Mouse (Mus musculus) heart, postnatal 4 days (tissue): ENCODE data around the gene Agl. TPM values are rescaled to one million over a fixed set of nuclear protein-coding genes. Genes with fewer than 3 reads are reported as not detected.

Source experiments
- DNase-seq: peaks from one replicate; pipeline ENCODE4 v3.0.0; 2021
- total RNA-seq, 2 experiments: library from RNA; stranded (reverse); gene quantifications; 2 replicates each; pipeline ENCODE4 v1.2.3; 2021

The Agl gene
- 100 to 1,000 TPM; 134 to 148 TPM for total RNA-seq

GRCm38 (mm10) chr3:116807811-116808506 is at the start of gene Agl:
TSS of gene Agl (minus strand) at chr3:116808166.
- DNase-seq: peak; percentile 98

GRCm38 (mm10) chr3:116857611-116858010 is 49.6 kb upstream of the Agl start:
- DNase-seq: no peak

- DNase-seq: no peak
Measured at GRCm38 (mm10) chr3:116852421-116852820, 44.5 kb upstream of the Agl start.

DNA sequence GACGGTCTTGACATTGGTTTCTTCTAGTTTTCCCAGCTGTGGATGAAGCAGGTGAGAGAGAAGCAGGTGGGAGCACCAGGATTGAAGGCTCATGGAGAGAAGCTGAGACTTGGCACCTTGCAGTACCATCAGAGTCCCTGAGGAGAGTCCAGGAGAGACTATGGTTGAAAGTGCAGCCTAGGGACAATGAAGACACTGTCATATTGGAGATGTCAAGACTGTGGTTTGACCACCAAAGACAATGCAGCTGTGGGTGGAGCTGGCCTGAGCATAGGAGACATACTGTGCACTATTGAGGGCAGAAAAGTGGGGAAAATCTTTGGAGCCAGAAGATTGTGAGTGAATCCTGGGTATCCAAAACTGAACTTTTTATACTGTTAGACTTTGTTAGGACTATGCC is 42.4 kb upstream of the Agl start:
- DNase-seq: no peak

GRCm38 (mm10) chr3:116848936-116849335 is 41.0 kb upstream of the Agl start:
- no peak for DNase-seq

DNA sequence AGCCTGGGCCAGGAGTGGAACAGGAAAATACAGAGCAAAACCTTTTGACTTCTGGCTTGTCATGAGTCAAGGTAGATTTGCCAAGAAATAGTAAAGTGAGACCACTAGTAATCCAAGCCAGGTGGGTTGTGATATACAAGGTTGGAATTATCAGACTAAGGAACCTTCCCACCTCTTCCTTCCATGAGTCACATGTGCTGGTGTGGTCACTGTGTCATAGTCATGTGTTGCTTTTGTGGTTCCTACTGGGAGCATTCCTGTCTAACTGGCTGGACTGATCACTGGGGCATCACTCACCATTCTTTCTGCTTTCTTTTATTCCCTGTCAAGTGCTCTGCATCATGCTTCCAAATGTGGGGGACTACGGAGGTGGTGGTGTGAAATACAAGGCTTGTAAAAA is 40.1 kb upstream of the Agl start:
- no peak for DNase-seq

DNA sequence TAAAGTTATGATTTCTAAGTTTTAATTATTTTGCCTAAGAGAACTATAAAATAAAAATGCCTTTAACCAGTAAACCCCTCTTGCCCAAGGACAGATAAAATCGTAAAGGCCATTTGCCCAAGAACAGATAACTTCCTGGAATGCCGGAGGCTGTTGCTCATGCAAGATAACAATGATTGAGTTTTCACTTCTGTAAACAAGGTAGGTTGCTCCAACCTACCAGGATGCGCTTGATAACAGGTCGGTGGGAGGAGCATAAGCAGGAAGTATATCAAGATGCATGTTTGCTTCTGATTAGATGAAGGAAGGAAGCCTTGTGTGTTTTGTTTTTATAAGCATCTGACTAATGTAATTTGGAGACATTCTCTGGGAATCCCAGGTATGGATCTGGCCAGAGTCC is 38.1 kb upstream of the Agl start:
- no peak for DNase-seq

- no peak for DNase-seq
Measured at GRCm38 (mm10) chr3:116844880-116845579, 37.1 kb upstream of the Agl start.

GRCm38 (mm10) chr3:116841311-116841710 is 33.3 kb upstream of the Agl start:
- DNase-seq: no peak

DNA sequence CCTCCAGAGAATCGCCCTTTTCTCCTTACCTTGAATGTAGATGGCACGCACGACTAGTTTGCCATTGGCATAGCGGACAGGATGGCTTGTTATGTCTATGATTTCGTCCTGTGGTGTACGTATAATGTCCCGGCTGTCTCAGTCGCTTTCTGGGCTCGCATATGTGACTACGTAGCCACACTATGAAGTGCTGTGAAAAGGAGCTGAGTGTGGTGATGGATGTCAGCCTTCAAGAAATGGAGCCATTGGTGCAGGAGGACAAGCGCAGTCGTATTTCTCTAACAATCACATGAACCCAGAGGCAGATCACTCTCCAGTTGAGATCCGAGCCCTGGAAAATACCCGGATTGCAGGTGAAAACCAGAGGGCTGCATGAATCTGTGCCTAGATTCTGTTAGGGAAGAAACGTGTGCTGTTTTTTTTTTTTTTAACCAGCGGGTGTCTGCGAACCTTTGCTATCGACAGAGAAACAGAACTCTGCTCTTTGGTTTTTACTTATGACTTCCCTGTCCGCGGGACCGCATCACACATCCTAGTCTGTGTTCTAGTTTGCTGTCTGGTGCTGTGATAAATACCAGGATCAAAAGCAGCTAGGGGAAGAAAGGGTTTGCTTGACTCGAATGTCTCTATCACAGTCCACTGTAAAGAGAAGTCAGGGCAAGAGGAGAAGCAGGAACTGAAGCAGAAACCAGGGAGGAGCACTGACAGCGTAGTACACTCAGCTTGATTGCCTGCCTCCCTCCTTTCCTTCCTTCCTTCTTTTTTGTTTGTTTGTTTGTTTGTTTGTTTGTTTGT is 28.9 kb upstream of the Agl start:
- DNase-seq: no peak

DNA sequence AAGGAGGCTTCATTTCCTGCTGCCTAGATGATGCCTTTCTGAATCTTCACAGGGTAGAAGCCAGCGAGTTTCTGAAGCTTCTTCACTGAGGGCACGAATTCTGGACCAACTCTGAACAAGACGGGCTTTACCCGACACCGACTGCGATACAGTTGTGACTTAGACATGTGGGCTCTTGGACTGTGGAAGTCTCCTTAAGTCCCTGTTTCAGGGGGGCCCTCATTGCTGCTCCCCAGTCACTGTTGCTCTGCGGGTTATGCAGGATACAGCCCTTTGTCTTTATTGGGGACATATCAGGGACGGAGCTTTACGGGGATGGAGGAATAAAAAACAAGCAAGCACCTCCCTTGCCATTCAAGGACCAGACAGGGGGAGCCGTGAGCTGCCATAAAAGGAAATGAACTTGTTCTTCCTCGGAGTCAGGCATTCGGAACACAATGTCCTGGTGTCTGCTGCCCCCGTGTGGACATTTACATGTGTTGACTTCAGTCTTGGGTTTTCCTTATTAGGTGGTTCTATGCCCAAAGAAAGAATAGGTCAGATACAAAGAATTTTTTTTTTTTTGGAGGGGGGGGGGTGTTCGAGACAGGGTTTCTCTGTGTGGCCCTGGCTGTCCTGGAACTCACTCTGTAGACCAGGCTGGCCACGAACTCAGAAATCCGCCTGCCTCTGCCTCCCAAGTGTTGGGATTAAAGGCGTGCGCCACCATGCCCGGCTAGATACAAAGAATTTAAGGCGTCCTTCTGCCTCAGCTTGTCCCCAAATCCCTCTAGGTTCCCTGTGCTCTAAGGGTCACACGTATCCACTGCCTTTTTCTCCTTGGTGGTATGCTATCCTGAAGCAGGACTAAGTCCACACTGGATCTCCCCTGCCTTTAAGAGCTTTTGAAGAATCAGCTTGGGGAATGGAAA is 28.1 kb upstream of the Agl start:
- DNase-seq: peak; percentile 92

GRCm38 (mm10) chr3:116835350-116835749 is 27.4 kb upstream of the Agl start:
- DNase-seq: no peak

- no peak for DNase-seq
Measured at GRCm38 (mm10) chr3:116834241-116834640, 26.3 kb upstream of the Agl start.

GRCm38 (mm10) chr3:116833491-116833890 is 25.5 kb upstream of the Agl start:
- DNase-seq: no peak

DNA sequence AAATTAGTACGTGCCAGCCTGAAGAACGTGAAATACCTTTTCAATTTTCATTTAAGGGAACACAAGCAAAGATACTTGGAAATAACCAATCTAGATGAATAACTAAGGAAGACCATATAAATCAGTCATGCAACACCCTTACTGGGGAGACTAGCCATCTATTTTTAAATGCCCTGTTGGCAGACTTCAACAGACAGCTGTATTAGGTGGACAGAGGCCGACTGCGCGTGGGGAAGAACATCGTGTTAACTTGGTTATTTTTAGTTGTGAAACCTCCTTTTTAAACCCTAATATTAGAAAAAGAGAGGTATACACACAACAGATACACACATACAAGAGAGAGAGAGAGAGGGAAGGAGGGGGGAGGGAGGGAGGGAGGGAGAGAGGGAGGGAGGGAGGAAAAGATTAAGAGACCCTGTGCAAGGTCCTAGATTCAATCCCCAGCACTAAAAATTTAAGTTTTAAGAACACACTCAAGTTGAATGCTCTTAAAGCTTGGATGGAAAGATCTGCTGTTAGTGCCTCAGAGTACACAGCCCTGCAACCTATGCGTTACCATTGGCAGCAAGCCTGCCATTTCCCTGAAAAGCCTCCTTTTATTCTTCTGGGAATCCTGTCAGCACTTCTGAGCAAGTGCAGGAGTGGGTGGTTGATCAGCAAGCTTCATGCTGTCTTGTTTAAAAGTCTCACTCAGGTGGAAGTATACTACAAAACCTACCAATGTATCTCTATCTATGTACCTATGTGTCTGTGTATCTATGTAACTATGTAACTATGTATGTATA is 24.8 kb upstream of the Agl start:
- DNase-seq: peak; percentile 27

- peak; percentile 7 for DNase-seq
Measured at GRCm38 (mm10) chr3:116831324-116831723, 23.4 kb upstream of the Agl start.

- DNase-seq: no peak
Measured at GRCm38 (mm10) chr3:116829274-116829920, 21.4 kb upstream of the Agl start.

DNA sequence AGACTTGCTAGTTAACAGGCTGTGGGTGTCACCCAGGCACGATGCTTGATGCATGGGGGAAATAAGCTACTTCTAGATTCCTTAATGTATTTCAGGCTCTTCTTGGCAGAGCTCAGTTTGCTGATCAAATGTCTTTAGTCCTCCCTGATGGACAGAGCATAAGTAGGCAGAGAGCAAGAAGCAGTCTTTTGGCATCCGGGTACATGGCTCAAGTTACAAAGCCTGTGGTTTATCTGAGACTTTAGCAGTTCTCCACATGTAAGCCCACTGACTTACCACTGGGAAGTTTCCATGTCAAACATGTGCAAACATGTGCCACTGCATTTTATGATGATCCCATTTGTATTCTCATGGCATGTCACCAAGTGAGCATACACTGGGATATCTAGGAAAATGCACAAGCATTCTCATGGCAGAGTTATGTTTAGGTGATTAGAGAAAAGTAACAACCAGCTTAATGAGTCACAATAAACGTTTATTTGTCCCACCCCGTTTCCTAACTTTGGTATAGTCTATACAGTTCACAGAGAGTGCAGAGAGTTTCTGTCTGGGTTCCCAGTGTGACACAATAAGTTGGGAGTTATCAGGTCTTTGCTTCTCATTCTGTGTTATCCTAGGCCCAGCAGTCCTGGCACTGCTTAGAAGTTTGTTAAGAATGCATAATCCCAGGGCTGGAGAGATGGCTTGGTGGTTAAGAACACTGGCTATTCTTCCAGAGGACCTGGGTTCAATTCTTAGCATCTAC is 18.7 kb upstream of the Agl start:
- DNase-seq: no peak

DNA sequence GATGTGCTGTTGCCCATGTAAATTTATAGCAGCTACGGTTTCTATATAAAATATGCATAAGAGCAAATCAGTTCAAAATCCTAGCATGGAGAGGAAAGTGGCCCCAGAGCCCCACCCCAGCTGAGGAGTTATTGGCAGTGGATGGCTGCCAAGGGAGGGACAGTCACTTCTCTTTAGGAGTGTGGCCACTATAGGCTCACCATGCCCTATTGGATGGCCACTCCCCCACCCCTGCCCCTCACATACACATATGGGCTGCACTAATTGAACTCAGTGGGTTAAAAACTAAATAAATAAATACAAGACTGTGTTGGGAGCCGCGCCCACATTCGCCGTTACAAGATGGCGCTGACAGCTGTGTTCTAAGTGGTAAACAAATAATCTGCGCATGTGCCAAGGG is 9.3 kb upstream of the Agl start:
- DNase-seq: no peak

DNA sequence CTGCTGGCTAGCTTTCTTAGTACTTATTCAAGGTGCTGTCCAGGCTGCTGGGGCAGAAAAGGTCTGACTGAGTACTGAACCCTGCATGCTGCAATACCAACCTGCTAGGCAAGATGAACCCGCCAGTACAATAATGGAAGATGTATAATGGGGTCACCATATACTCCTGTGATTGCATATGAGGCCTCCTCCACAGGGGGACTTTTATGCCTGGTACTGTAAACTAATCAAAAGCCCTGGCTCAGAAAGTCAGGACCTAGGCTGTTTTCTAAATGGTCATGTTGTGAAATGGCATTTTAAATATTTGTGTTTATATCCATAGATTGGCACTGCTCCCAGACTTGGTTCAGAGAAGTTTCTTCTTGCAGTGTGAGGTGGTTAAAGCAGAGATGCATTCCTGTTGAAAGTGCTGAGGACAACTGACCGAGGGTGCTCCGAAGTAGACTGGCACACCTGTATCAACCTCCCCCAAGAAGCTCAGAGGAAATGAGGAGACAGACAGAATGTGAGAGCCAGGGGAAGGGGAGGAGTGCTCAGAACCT is 8.8 kb upstream of the Agl start:
- DNase-seq: no peak
